Mouse (Mus musculus): Measurements from ENCODE around the gene Bgn. TPM values are rescaled to one million over a fixed set of nuclear protein-coding genes. Genes with fewer than 3 reads are reported as not detected.

Gene Bgn
- polyA plus RNA-seq, 1 experiment from 2014 or later: 176 TPM

- no peaks in the 10 kb centered on the region for H3K36me3 ChIP-seq (ENCODE audit: insufficient read depth, low read length)
- H3K4me3 ChIP-seq (ENCODE audit: low read depth, low read length): no peak overlapping the region
- no peak overlapping the region for H3K9ac ChIP-seq (replicated peaks; ENCODE audit: low read depth)
- no peak for DNase-seq (ENCODE audit: low spot score)
- no peaks in the 10 kb centered on the region for H3K9me3 ChIP-seq (ENCODE audit: low read length)
- no peak overlapping the region for H3K27ac ChIP-seq (ENCODE audit: low read length)
- H3K4me2 ChIP-seq (replicated peaks; ENCODE audit: low read depth, low read length): no peak overlapping the region
- no peak for ATAC-seq
- H3K4me1 ChIP-seq (ENCODE audit: insufficient read depth, low read depth, low read length): no peaks in the 10 kb centered on the region
- no peak for TF ChIP-seq EP300 (IDR thresholded peaks at IDR 0.05)
- TF ChIP-seq CTCF (IDR thresholded peaks at IDR 0.05): no peak
- no peaks in the 10 kb centered on the region for H3K27me3 ChIP-seq (replicated peaks; ENCODE audit: insufficient read depth, low read length)
Measured at GRCm38 (mm10) chrX:73517060-73517600, 33.7 kb downstream of the Bgn start.

GRCm38 (mm10) chrX:73520692-73521091 is 37.3 kb downstream of the Bgn start:
- WGBS: 71% methylated on average over 3 of the region's 3 CpGs

GRCm38 (mm10) chrX:73524318-73525222 is 41.2 kb downstream of the Bgn start:
- TF ChIP-seq EP300 (IDR thresholded peaks at IDR 0.05) (no peak), CTCF (IDR thresholded peaks at IDR 0.05) (no peak)
- no peaks in the 10 kb centered on the region for H3K36me3 ChIP-seq (ENCODE audit: insufficient read depth, low read length)
- no peak overlapping the region for H3K4me3 ChIP-seq (ENCODE audit: low read depth, low read length)
- no peak overlapping the region for H3K9ac ChIP-seq (replicated peaks; ENCODE audit: low read depth)
- H3K9me3 ChIP-seq (ENCODE audit: low read length): no peaks in the 10 kb centered on the region
- WGBS: 54% methylated on average over 8 of the region's 9 CpGs
- no peak for ATAC-seq
- H3K4me1 ChIP-seq (ENCODE audit: insufficient read depth, low read depth, low read length): no peaks in the 10 kb centered on the region
- no peak overlapping the region for H3K27ac ChIP-seq (ENCODE audit: low read length)
- DNase-seq (ENCODE audit: low spot score): peak; percentile 12
- H3K4me2 ChIP-seq (replicated peaks; ENCODE audit: low read depth, low read length): no peak overlapping the region
- H3K27me3 ChIP-seq (replicated peaks; ENCODE audit: insufficient read depth, low read length): no peaks in the 10 kb centered on the region

More at GRCm38 (mm10) chrX:73520692-73521091, 37.3 kb downstream of the Bgn start:
- H3K9me3 ChIP-seq (ENCODE audit: low read length): no peaks in the 10 kb centered on the region
- H3K27ac ChIP-seq (ENCODE audit: low read length): no peak overlapping the region
- ATAC-seq (no peak), DNase-seq (ENCODE audit: low spot score) (no peak)
- H3K27me3 ChIP-seq (replicated peaks; ENCODE audit: insufficient read depth, low read length): no peaks in the 10 kb centered on the region
- no peaks in the 10 kb centered on the region for H3K36me3 ChIP-seq (ENCODE audit: insufficient read depth, low read length)
- no peaks in the 10 kb centered on the region for H3K4me1 ChIP-seq (ENCODE audit: insufficient read depth, low read depth, low read length)
- H3K4me2 ChIP-seq (replicated peaks; ENCODE audit: low read depth, low read length): no peak overlapping the region
- H3K9ac ChIP-seq (replicated peaks; ENCODE audit: low read depth): no peak overlapping the region
- no peak overlapping the region for H3K4me3 ChIP-seq (ENCODE audit: low read depth, low read length)
- TF ChIP-seq EP300 (IDR thresholded peaks at IDR 0.05): no peak
- TF ChIP-seq CTCF (IDR thresholded peaks at IDR 0.05): no peak

DNA sequence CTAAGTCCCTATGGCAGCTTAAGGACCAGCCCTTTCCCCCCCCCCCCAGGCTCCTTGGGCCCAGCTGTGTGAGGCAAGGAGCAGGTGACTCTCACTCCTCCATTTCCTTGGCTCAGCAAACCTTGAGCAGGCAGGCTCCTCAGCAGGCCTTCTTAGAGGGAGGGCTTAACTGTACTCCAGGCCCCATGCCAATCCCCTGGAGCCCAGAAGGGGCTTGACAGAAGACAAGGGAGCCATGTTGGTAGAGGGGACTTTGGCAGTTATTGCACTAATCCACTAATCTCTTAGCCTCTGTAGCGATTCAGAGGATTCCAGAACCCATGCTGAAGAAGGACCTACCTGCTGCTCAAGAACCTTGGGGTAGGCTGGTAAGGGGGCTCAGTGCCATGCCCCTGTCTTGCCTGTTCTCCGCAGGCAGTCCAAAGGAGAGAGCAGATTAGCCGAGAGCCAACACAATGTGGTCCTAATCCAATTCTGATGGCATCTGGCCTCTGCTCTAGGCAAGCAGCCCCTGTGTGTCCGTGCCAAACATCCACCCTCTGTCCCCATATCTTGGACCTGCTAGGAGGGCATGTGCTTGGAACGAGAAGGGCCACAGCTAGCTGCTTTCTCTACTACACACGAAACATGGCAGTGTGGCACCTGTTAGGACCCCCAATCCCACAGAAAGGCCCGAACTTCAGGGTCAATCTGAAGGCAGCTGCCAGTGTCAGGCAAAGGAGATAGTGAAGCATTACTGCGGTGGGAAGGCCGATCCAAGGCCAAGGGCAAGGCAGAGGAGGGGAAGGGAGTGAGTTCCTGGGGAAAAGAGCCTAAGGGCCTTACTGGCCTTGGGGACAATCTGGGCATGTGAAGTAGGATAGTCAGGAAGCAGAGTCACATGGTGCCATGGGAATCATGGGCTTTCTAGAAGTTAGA is 42.1 kb downstream of the Bgn start:
- H3K36me3 ChIP-seq (ENCODE audit: insufficient read depth, low read length): no peaks in the 10 kb centered on the region
- H3K27me3 ChIP-seq (replicated peaks; ENCODE audit: insufficient read depth, low read length): no peaks in the 10 kb centered on the region
- DNase-seq (ENCODE audit: low spot score) (no peak), ATAC-seq (no peak)
- TF ChIP-seq EP300 (IDR thresholded peaks at IDR 0.05) (no peak), CTCF (IDR thresholded peaks at IDR 0.05) (no peak)
- no peaks in the 10 kb centered on the region for H3K4me1 ChIP-seq (ENCODE audit: insufficient read depth, low read depth, low read length)
- no peak overlapping the region for H3K27ac ChIP-seq (ENCODE audit: low read length)
- WGBS: 76% methylated on average over 9 of the region's 9 CpGs
- H3K9me3 ChIP-seq (ENCODE audit: low read length): no peaks in the 10 kb centered on the region
- no peak overlapping the region for H3K9ac ChIP-seq (replicated peaks; ENCODE audit: low read depth)
- H3K4me3 ChIP-seq (ENCODE audit: low read depth, low read length): no peak overlapping the region
- no peak overlapping the region for H3K4me2 ChIP-seq (replicated peaks; ENCODE audit: low read depth, low read length)

- TF ChIP-seq CTCF (IDR thresholded peaks at IDR 0.05): peak; percentile 55
- TF ChIP-seq EP300 (IDR thresholded peaks at IDR 0.05): no peak
- Histone ChIP-seq H3K9ac (replicated peaks; ENCODE audit: low read depth) (no peak overlapping the region), H3K27me3 (replicated peaks; ENCODE audit: insufficient read depth, low read length) (no peaks in the 10 kb centered on the region), H3K4me1 (ENCODE audit: insufficient read depth, low read depth, low read length) (no peaks in the 10 kb centered on the region), H3K9me3 (ENCODE audit: low read length) (no peaks in the 10 kb centered on the region), H3K4me2 (replicated peaks; ENCODE audit: low read depth, low read length) (no peak overlapping the region), H3K36me3 (ENCODE audit: insufficient read depth, low read length) (no peaks in the 10 kb centered on the region), H3K4me3 (ENCODE audit: low read depth, low read length) (no peak overlapping the region), H3K27ac (ENCODE audit: low read length) (no peak overlapping the region)
- ATAC-seq: no peak
- DNase-seq (ENCODE audit: low spot score): peak; percentile 7
- 35% methylated on average over 3 of the region's 3 CpGs for WGBS
Measured at GRCm38 (mm10) chrX:73526410-73526887, 43.0 kb downstream of the Bgn start.

GRCm38 (mm10) chrX:73537875-73538274 is 54.5 kb downstream of the Bgn start:
- Histone ChIP-seq H3K4me1 (ENCODE audit: insufficient read depth, low read depth, low read length) (no peaks in the 10 kb centered on the region), H3K4me3 (ENCODE audit: low read depth, low read length) (no peak overlapping the region), H3K9me3 (ENCODE audit: low read length) (no peaks in the 10 kb centered on the region), H3K9ac (replicated peaks; ENCODE audit: low read depth) (no peak overlapping the region), H3K27me3 (replicated peaks; ENCODE audit: insufficient read depth, low read length) (no peaks in the 10 kb centered on the region), H3K27ac (ENCODE audit: low read length) (no peak overlapping the region), H3K4me2 (replicated peaks; ENCODE audit: low read depth, low read length) (no peak overlapping the region), H3K36me3 (ENCODE audit: insufficient read depth, low read length) (no peaks in the 10 kb centered on the region)
- ATAC-seq (no peak), DNase-seq (ENCODE audit: low spot score) (no peak)
- no peak for TF ChIP-seq EP300 (IDR thresholded peaks at IDR 0.05)
- TF ChIP-seq CTCF (IDR thresholded peaks at IDR 0.05): no peak
- WGBS: 78% methylated on average over 7 of the region's 7 CpGs
